Mouse (Mus musculus): ENCODE measurements around the gene Tcf7l1.

Tcf7l1 gene

DNA sequence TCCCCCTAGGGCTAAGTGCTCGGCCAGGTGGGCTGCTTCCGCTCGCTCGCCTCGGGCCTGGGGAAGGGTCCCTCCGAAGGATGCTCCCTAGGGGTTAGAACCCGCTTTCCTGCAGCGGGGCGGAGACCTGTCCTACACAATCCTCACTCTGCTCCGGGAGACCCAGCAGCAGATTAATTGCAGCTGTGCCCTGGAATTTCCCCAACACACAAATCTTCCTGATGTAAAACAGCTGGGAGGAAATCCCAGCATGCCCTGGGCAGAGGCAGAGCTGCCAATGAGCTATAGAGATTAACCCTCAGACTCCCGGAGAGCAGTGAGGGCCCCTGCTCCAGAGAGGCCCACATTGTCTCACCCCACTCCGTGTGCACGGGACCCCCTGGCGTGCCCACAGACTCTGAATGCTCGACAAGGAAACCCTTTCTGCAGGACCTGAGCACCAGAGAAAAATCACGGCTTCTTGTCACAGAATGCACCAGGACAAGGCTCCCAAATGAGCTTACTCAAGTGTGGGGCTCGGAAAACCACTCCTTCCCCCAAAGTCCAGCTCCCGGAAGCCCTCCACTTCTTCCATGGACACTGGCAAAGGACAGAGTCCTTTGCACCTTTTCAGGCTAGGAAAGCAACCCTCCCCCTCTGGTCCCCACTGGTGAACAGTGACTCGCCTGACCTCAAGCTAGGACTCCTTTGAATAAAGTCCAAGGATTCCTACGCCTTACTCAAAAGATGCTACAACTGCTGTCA is 133.6 kb downstream of the Tcf7l1 start:
- DNase-seq, result peak; percentile 91

DNA sequence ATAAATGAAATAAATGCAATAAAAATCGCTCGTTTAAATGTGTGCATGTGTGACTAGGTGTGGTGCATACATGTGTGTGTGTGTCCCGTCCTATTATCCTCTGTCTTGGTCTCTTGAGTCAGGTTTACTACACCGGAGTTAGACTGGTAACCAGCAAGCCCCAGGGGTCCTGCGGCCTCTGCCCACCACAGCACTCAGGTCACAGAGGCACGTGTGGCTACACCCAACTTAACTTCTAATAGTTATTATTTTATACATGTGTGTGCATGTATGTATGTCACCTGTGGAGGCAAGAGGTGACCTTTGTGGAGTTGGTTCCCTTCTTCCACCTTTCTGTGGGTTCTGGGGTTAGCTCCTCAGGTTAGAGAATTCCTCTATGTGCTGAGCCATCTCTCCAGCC is 134.7 kb downstream of the Tcf7l1 start:
- no peak for DNase-seq

- no peak for DNase-seq
These were observed 135.6 kb downstream of the Tcf7l1 start for GRCm38 (mm10) chr6:72653419-72653818.

- no peak for DNase-seq
These were observed 138.7 kb downstream of the Tcf7l1 start for GRCm38 (mm10) chr6:72650338-72650851.

- peak; percentile 53 for DNase-seq
These were observed 141.0 kb downstream of the Tcf7l1 start for GRCm38 (mm10) chr6:72648002-72648595.

DNA sequence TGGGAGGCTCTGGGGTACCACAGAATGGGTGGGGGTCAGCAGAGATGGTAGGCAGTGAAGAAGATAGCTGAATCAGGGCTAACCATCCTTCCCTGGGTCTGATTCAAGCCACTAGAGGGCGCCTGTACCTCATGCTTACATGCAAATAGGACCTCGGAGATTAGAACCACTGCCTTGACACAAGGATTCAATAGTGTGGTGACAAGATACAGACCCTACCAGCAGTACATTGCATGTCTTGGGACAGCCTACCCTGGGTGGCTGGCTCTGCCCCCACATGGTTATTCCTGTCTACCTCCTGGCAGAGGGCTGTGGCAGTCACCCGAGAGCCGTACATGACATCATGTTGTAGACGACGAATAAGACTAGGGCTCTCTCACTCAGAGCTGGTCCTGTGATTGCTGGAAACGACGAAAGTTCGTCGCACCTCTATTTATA is 141.7 kb downstream of the Tcf7l1 start:
- DNase-seq, result peak; percentile 81

- no peak for DNase-seq
These were observed 143.7 kb downstream of the Tcf7l1 start for GRCm38 (mm10) chr6:72645364-72645763.

GRCm38 (mm10) chr6:72644576-72644975 is 144.5 kb downstream of the Tcf7l1 start:
- no peak for DNase-seq

DNA sequence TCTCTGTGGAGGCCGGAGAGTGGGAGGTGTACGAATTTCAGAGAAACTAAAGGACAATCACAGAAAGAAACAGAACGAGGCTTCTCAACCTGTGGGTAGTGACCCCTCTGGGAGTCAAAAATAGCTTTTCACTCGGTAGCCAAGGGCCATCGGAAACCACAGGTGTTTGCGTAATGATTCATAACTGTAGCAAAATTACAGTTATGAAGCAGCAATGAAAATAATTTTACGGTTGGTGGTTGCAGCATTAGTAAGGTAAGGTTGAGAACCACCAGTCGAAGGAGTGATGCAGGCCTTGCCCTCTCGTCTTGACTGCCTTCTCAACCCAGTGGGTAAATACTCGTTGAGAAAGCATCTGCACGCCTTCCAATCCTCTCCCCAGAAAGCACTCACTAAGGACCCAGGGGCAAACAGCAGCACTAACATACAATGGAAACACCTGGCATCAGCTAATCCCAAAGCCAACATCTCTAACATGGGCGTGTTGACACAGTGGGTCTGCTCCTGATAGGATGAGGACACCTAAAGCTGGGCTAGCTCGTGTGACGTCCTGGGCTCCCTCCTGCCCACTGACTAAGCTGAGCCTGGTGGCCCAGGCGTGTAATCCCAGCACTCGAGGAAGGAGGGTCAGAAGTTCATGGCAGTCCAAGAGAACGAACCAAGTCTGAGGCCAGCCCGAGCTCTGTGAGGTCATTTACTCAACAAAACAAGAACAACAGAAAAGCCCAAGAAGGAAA is 147.7 kb downstream of the Tcf7l1 start:
- no peak for DNase-seq

- DNase-seq, result no peak
These were observed 152.1 kb downstream of the Tcf7l1 start for GRCm38 (mm10) chr6:72636940-72637339.

- peak; percentile 80 for DNase-seq
These were observed 153.2 kb downstream of the Tcf7l1 start for GRCm38 (mm10) chr6:72635760-72636431.

DNA sequence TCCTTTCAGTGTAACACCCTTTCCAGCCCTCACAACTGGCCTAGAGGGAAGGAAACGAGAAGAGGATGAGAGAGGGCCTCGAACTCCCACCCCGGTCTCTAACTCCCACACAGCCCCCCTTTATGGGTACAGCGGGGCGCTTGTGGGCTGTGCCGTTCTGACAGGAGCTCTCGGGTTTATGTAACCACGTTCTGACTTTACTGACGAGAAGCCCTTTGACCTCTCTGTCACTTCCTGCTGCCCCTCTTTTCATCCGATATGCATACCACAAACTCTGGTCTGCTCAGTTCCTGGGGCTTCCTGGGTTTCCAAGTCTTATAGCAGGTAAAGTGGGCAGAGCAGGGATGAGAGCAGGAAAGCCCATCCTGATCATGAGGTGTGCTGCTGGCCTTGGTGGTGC is 154.7 kb downstream of the Tcf7l1 start:
- no peak for DNase-seq

GRCm38 (mm10) chr6:72631700-72632099 is 157.4 kb downstream of the Tcf7l1 start:
- no peak for DNase-seq

GRCm38 (mm10) chr6:72630961-72631360 is 158.1 kb downstream of the Tcf7l1 start:
- DNase-seq, result no peak

DNA sequence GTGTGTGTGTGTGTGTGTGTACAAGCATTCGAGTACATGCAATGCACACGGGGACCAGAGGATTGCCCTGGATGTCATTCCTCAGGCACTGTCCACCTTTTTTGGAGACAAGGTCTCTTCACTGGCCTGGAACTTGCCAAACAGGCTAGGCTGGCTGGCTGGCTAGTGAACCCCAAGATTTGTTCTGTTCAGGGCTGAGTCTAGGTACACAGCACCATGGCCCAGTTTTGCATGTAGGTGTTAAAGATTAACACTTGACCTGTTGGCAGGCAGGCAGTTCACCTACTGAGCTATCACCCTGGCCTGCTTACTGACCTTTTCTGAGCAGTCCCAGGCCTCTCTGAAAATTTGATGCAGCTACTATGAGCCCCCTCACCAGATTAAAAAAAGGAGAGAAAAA is 158.7 kb downstream of the Tcf7l1 start:
- no peak for DNase-seq

DNA sequence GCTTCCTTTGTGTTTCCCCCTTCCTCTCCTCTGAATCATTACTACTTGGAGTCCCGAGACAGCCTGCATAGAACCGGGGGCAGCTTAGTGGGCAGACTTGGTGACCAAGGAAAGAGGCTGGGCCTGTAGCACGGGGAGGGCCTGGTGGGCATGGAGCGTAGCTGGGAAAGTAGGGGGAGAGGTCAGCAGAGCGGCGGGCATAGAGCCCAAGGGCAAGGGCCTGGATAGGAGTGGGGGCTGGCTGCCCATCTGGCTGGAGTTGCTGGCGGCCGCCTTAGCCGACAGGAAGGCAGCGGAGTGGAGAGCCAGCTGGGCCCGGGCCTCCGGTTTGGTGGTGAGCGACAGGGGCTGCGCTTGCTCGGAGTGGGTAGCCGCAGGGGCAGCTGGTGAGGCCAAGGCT is 161.8 kb downstream of the Tcf7l1 start:
- DNase-seq, result no peak

- no peak for DNase-seq
These were observed 162.7 kb downstream of the Tcf7l1 start for GRCm38 (mm10) chr6:72626391-72626790.

GRCm38 (mm10) chr6:72623661-72624402 is 165.2 kb downstream of the Tcf7l1 start:
- DNase-seq, result no peak

- DNase-seq, result no peak
These were observed 166.1 kb downstream of the Tcf7l1 start for GRCm38 (mm10) chr6:72622917-72623316.

- no peak for DNase-seq
These were observed 168.1 kb downstream of the Tcf7l1 start for GRCm38 (mm10) chr6:72620920-72621319.

- no peak for DNase-seq
These were observed 169.1 kb downstream of the Tcf7l1 start for GRCm38 (mm10) chr6:72619734-72620532.
